Mouse (Mus musculus) layer of hippocampus, adult 2 months (tissue): Measurements from ENCODE around the gene Pam16. TPM values are rescaled to one million over a fixed set of nuclear protein-coding genes. Genes with fewer than 3 reads are reported as not detected.
A peak's percentile ranks its signal among the peaks of the same experiment; 100 is the strongest.

Source experiments
- DNase-seq, 2 experiments: peaks; one replicate each; pipeline ENCODE4 v3.0.0; 2022; ENCODE audit warnings: low spot score in 2 of 2
- H3K27ac ChIP-seq: fragments of 200-600 bp; 2 replicates; pipeline ENCODE4 v1.8.1; 2022
- H3K4me3 ChIP-seq: fragments of 200-600 bp; 2 replicates; pipeline ENCODE4 v1.8.1; 2022; ENCODE audit warnings: mild to moderate bottlenecking
- CTCF ChIP-seq: fragments of 200-600 bp; conservative IDR thresholded peaks from 2 replicates; pipeline ENCODE4 v1.8.1; 2022; ENCODE audit warnings: antibody characterized with exemption, mild to moderate bottlenecking, moderate library complexity
- total RNA-seq, 2 experiments: library from RNA; stranded (reverse); gene quantifications; 2 replicates each; pipeline ENCODE4 v1.2.3; 2021

The Pam16 gene
- total RNA-seq, 2 experiments from 2014 or later: 72.3 to 75.2 TPM

DNA sequence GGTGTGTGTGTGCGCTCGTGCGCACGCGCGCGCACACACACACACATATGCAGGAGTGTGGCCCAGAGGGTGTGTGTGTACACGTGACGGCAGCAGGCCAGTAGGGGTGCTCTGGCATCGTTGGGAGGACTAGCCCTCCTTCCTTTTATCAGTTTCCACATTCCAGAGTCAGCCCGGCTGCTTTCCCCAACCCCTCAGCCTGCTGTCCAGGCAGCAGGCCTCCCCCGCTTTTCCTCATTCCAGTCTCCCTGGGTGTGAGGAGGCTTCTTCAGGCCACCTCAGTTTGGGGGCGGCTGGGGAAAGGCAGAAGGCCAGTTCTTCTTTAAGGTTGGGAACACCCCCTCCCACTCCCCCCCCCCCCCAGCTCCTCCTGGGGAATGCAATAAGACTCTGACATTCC is 17.4 kb upstream of the Pam16 start:
- Histone ChIP-seq H3K4me3 (no peak overlapping the region), H3K27ac (peak overlapping the region; percentile 60)
- no peak for TF ChIP-seq CTCF
- DNase-seq: no peak

DNA sequence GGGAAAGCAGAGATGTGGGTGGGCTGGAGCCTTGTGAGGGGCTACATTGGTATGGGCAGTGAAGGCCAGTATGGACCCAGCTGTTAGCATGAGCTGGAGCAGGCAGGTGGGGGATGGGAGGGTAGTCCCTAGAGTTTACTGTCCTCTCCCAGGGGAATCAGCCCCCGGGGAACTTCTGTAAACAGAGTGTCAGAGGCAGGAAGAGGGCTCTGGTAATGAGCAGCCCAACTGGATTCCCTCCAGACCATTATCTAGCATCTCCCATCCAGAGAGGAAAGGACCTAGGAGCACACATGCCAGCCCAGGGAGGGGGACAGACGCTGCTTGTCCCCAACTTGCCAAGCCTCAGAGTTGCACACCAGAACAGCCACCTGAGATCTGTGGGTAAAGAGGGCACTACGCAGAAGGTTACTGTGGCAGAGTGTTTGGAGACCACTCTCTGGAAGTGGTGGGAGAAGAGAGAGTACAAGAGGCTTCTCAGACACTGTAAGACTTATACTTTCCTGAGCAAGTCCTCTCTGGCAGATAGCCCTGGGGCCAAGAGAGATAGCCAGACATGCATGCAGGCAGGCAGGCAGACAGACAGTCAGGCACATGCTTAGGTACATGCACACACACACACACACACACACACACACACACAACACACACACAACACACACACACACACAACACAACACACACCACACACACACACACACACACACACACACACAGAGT is 16.5 kb upstream of the Pam16 start:
- DNase-seq: no peak
- Histone ChIP-seq H3K27ac (peak overlapping the region; percentile 82), H3K4me3 (peak overlapping the region; percentile 62; the same call in 1 of the 2 replicates)
- TF ChIP-seq CTCF: no peak

DNA sequence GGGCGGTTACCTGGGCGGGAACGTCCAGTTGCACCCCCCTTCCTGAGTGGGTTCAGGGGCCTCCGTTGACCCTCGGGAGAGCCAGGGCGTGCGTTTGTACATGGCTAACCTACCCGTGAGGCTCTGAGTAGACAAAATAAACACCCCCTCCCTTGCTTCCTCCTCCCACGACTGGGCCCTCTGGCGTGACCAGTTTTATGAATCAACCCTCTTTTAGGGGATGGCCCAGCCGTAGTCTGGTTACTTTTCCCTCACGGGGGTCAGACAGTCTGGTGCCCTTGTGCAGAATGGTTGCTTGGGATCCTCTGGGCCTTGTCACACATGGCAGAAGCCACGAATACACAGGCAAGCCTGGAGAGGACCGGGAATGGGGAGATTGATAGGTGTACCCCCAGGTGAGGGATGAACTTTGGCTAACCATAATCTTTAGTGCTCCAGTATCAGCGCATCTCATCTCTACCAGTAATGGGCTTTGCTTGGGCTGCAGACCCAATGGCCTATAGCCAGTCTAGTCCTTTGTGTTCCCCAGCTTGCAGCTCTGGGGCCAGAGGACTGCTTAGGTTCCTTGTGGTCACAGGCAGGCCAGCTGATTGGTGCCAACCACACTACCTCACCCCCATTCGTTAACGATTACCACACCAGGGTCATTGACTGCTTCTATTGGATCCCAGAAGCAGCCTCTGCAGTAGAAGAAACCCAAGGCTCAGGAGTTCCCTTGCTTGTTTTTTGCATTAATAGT is 15.6 kb upstream of the Pam16 start:
- H3K27ac ChIP-seq: peak overlapping the region; percentile 82
- no peak for DNase-seq
- TF ChIP-seq CTCF: no peak
- peak overlapping the region; percentile 62 for H3K4me3 ChIP-seq

DNA sequence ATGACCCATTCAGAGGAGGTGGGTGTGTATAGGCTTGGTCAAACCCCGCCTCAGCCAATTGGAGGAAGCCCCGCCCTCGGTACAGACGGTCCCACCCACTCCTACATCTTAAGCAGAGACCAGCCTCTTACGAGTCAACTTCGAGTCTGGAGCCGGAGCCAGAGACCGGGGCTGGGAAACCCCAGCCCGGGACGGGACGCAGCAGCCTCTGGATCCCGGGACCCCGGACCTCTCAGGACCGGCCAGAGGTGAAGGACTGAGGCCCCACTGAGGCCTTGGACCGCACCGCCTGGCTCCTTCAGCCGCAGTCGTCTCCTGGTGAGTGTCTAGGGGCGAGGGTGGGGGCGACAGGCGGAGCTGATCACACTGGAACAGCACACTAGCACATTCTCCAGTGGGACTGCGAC is 15.0 kb upstream of the Pam16 start, which contains the start of the genes Vasn and Dnaja3:
Gene Vasn (plus strand): TSS at position 111 of the 407 bp plus-strand sequence.
Gene Dnaja3 (plus strand): TSS at position 159 of the 407 bp plus-strand sequence.
- H3K27ac ChIP-seq: peak within 1 kb of the TSS; percentile 82
- peak within 1 kb of the TSS; percentile 62 for H3K4me3 ChIP-seq

DNA sequence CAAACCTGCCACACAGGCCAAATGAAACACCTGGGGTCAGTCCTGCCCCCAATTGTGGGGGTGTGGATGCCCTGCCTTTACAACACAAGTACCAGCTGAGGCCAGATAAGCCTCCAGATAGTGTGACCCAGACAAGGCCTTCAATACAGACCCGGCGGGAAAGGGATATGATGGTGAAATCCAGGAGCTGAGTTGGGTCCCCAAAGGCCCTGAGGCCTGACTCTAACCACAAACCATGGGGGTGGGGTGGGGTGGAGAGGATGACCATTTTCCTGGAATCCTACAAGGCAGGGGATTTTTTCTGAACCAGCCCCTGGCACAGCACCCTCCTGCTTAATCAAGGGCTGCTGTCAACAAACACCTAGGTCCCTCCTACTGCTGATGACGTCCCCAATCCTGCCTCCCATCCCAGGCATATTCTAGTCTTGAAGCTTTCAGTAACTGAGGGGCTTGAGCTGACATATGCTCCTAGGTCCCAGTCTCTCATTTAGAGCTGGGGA is 14.2 kb upstream of the Pam16 start:
- DNase-seq: no peak
- Histone ChIP-seq H3K27ac (no peak overlapping the region), H3K4me3 (no peak overlapping the region)
- TF ChIP-seq CTCF: no peak

More for the DNA sequence above, 15.0 kb upstream of the Pam16 start, which contains the start of the genes Vasn and Dnaja3:
- no peak for TF ChIP-seq CTCF
- DNase-seq: peak; percentile 62 to 76

DNA sequence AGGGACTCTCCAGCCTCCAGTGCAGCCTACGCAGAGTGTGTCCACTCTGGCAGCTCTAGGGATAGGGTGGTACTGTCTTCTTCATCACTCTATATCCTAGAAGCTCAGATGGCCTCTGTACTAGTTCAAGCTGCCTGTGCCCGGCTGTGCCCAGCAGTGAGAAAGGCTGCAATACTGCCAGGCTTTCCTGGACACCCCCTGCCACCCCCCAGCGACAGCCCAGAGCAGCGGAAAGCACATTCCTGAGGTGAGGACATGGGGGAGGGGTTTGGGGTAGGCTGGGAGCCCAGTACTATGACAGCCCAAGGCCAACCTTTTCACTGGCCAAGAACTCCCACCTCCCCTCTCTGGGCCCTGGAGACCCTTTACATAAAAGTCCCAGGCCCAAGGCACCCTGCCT is 11.0 kb upstream of the Pam16 start:
- no peak overlapping the region for H3K27ac ChIP-seq
- no peak overlapping the region for H3K4me3 ChIP-seq
- TF ChIP-seq CTCF: no peak
- no peak for DNase-seq

DNA sequence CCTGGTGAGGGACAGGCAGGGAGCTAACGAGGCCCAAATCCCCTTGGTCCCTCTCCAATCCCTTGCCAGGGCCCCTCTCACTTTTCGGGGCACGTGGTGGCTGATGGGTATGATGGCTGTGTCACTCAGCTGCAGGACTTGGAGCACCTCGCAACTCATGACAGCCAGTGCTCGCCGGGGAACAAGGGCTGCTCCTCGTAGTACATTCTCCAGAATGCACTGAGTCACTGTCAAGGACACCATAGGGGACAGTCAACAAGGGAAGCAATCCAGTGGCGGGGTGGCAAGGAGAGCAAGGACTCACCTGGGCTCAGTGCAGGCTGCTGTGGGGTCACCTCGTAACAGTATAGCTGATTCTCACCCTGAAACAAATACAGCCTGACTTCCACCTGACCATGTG is 9.9 kb upstream of the Pam16 start:
- no peak for TF ChIP-seq CTCF
- Histone ChIP-seq H3K4me3 (no peak overlapping the region), H3K27ac (no peak overlapping the region)
- DNase-seq: no peak

DNA sequence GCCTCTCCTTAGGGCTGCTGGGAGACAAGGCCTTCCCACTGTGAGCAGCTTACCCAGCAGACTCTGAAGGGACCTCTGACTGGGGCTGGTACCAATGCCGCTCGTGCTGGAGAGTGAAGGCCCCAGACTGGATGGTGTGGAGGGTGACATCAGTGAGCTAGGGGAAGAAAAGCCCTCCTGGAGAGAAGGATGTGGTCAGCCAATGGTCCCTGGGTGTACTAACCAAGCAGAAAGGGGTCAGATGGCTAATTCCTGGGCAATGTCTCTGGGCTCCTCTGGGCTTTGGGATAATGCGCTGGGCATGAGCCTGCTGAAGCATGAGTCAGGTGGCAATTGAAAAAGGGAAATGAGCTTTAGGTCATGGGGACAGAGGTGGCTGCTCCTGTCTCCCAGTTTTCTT is 8.9 kb upstream of the Pam16 start:
- H3K27ac ChIP-seq: no peak overlapping the region
- TF ChIP-seq CTCF: no peak
- H3K4me3 ChIP-seq: no peak overlapping the region
- no peak for DNase-seq

DNA sequence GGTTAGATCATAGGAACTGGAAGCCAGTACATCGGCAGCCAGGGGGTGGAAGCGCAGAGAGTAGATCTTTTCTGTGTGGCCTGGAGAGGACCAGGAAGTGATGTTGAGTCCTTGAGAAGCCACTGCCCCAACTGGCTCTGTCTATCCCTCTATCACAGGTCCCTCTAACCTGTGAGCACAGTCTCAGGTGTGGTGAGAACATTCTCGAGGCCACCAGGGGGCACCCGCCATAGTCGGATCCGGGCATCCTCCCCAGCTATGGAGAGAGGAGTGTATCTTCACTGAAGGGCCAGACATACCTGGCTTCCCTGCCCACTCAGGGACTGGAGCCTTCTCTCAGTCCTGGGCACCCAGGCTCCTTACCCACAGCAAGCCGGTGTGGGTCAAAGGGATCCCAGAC is 7.3 kb upstream of the Pam16 start:
- no peak overlapping the region for H3K4me3 ChIP-seq
- TF ChIP-seq CTCF: peak; percentile 70
- no peak for DNase-seq
- H3K27ac ChIP-seq: no peak overlapping the region

DNA sequence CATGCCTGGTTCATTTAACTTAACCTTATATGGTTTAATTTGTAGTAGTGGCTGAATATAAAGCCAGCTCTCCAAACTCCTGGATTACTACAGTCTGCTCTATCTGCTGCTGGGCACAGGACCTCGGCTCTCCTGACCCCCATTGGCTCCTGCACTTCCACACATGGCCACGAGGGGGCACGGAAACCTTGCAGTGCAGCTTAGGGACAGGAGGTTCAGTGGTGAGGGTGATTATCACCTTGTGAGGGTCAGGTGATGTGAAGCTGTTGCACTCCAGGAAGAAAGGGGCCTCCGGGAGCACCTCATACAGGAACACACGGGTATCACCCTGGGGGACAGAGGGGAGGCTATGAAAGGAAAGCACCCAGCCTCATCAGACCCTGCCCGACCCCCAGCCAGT is 5.2 kb upstream of the Pam16 start:
- H3K27ac ChIP-seq: no peak overlapping the region
- H3K4me3 ChIP-seq: no peak overlapping the region
- peak; percentile 98 for TF ChIP-seq CTCF
- peak; percentile 41 to 80 for DNase-seq

DNA sequence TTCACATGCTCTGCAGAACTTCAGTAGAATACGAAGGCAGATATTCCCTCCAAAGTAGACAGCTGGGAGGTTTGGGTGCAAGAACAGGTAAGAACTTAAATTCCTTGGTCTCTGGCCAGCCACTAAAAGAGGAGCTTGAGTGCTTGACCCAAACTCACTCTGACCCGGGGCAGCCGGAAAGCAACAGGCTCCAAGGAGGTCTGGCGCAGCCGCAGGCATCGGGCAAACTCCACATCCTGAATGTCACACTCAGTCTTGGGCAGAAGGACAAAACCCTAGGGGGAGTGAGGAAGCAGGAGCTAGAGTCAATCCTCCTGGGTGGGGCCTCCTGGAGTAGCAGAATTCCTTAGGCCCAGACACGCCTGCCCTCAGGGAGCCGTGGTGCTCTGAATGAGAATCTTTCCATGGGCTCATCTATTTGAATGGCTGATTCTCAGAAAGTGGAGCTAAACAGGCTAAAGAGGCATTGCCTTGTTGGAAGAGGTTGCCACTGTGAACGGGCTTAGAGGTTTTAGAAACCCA is 4.2 kb upstream of the Pam16 start:
- H3K4me3 ChIP-seq: no peak overlapping the region
- no peak for DNase-seq
- no peak for TF ChIP-seq CTCF
- no peak overlapping the region for H3K27ac ChIP-seq

DNA sequence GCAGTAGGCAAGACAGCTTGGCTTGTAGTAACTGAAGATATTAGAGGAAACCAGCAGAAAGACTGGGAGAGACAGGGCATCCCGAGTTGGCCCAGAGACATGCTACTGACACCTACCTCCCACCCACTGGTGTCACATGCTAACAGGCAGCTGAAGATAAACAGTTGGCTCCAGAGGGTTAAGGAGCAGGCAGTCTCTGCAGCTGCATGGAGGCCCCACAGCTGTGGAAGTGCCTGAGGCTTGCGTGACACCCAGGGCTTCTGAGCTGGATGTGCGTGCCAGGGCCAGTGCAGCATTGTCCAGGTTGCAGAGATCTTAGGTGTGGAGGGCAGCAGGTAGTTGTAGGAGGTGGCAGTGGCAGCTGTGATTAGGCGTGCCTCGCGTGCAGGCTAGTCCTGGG is 2.3 kb upstream of the Pam16 start:
- Histone ChIP-seq H3K27ac (no peak overlapping the region), H3K4me3 (no peak overlapping the region)
- DNase-seq: no peak
- TF ChIP-seq CTCF: no peak

DNA sequence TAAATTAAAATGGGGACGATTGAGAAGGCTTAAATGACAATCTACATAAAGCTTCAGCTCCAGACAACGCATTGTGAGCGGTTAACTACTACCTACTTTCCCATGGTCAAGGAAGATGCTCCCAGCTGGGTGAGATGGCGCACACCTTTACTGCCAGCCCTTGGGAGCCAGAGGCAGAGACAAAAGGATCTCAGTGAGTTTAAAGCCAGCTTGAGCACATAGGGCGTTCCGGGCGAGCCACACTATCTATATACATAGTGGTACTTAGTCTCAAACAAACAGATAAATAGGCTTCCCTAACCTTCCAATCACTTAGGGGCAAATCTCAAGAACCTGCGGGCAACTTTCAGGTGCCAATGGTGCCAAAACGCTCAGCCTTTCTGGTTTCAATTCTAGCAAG is 714 bp downstream of the Pam16 start:
- TF ChIP-seq CTCF: no peak
- DNase-seq: no peak
- peak overlapping the region; percentile 92 for H3K27ac ChIP-seq
- H3K4me3 ChIP-seq: peak overlapping the region; percentile 87

DNA sequence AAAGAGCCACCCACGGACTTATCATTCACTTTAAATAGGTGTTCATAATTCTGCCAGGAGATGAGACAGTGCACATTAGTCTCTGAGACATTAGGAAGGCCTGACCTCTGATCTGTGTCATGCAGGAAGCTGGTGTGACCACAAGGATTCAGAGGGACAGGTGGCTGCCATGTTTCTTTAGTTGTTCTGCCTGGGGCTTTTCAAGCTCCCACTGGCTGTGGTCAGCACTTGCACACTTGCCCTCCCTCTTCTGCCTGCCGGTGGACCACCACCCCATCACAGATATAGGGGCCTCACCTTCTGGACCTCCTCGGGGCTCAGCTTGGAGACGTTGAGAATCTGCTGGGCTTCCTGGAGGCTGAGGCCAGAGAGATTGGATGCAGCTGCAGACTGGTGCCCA is 8.0 kb downstream of the Pam16 start:
- no peak overlapping the region for H3K4me3 ChIP-seq
- no peak; the same call in 1 of the 2 replicates for TF ChIP-seq CTCF
- H3K27ac ChIP-seq: no peak overlapping the region
- no peak for DNase-seq
